In genomic region chr11:108757626-108758430, GRCm38 (mm10) we compare ENCODE assay signal across 12 mouse cellular contexts.
DNase-seq lines count a peak whose midpoint lies in the region; ATAC-seq lines count a peak whose summit lies in the region.
"Had no signal": no experiment of that assay in that cellular context is flagged by ENCODE, and none has a peak within 500 bp of the region (broad histone marks: within the 10 kb centered on the region; RNA-seq: fewer than 3 reads in every experiment).

No protein-coding gene starts in this region.

- no peak for DNase-seq in heart, postnatal 14 days
- DNase-seq in right cerebral cortex, adult 18-20 months = peak; percentile 62
- DNase-seq in right cerebral cortex, postnatal 14 days = no peak
- DNase-seq in forelimb bud, embryonic 11.5 days (ENCODE audit: low read depth, low spot score) = peak; percentile 23
- DNase-seq in skeletal muscle tissue, adult 2 months (ENCODE audit: low read depth, low spot score) = peak; percentile 24
- no peak for DNase-seq in T-cell, adult 2 months (ENCODE audit: low spot score)
- DNase-seq in adrenal gland, postnatal 36 days = no peak
- DNase-seq: kidney, postnatal 36 days; lung, postnatal 10 days had no signal

- intact Hi-C loops in heart, postnatal 14 days (cut with DNase I) = no loop called here

- H3K9ac ChIP-seq in heart, embryonic 12.5 days = no peak overlapping the region

- no peaks in the 10 kb centered on the region for H3K27me3 ChIP-seq in heart, embryonic 12.5 days (replicated peaks)

- WGBS in heart, embryonic 12.5 days = 33% methylated on average over 6 of the region's 6 CpGs

- H3K4me1 ChIP-seq in heart, embryonic 12.5 days (replicated peaks) = peaks cover 11% of the 10 kb centered on the region

- no peak overlapping the region for H3K4me3 ChIP-seq in heart, embryonic 12.5 days
- H3K4me3 ChIP-seq: erythroblast, embryonic 14.5 days had no signal

- H3K27ac ChIP-seq in heart, embryonic 12.5 days (ENCODE audit: poor library complexity, severe bottlenecking) = peak overlapping the region; percentile 52

- ATAC-seq in heart, embryonic 12.5 days (ENCODE audit: insufficient number of reproducible peaks, low FRiP score) = no peak

- no peaks in the 10 kb centered on the region for H3K9me3 ChIP-seq in heart, embryonic 12.5 days (replicated peaks)

- H3K36me3 ChIP-seq in heart, embryonic 12.5 days = 0 out of 2 replicates have a peak, but pooled peaks cover 5% of the 10 kb centered on the region
- H3K36me3 ChIP-seq: G1E had no signal

- no peak overlapping the region for H3K4me2 ChIP-seq in heart, embryonic 12.5 days

Comparison
In these comparisons a context has a peak if more than half of its experiments do, and no peak if none do; other contexts are left out.
1. DNase-seq: peak in right cerebral cortex, adult 18-20 months (single experiment), forelimb bud, embryonic 11.5 days (single experiment) and skeletal muscle tissue, adult 2 months (single experiment); none in heart, postnatal 14 days (0 of 2), right cerebral cortex, postnatal 14 days (single experiment), T-cell, adult 2 months (single experiment) and adrenal gland, postnatal 36 days (0 of 2).